Mouse (Mus musculus) olfactory bulb, adult 2 months (tissue): Measurements from ENCODE around the gene Sgsm2.

Experiments
- CTCF ChIP-seq: fragments of 200-500 bp; IDR thresholded peaks from 2 replicates; pipeline ENCODE4 v1.5.1; 2012; ENCODE audit warnings: low read depth, mild to moderate bottlenecking, low read length, moderate library complexity; ENCODE audit not compliant: insufficient read depth
- POLR2A ChIP-seq: fragments of 200-500 bp; IDR thresholded peaks from 2 replicates; pipeline ENCODE4 v1.6.1; 2012; ENCODE audit warnings: mild to moderate bottlenecking, low read depth, low read length, moderate library complexity; ENCODE audit not compliant: insufficient read depth

- TF ChIP-seq CTCF (no peak), POLR2A (no peak)
Observed at GRCm38 (mm10) chr11:74800658-74801057, 96.2 kb downstream of the Sgsm2 start.
